Mouse (Mus musculus) ovary, postnatal 10 days (tissue): ENCODE data around the gene Sfxn1.

Experiments
- DNase-seq: peaks from one replicate; pipeline ENCODE4 v3.0.0; 2022; ENCODE audit warnings: low spot score

The Sfxn1 gene

DNA sequence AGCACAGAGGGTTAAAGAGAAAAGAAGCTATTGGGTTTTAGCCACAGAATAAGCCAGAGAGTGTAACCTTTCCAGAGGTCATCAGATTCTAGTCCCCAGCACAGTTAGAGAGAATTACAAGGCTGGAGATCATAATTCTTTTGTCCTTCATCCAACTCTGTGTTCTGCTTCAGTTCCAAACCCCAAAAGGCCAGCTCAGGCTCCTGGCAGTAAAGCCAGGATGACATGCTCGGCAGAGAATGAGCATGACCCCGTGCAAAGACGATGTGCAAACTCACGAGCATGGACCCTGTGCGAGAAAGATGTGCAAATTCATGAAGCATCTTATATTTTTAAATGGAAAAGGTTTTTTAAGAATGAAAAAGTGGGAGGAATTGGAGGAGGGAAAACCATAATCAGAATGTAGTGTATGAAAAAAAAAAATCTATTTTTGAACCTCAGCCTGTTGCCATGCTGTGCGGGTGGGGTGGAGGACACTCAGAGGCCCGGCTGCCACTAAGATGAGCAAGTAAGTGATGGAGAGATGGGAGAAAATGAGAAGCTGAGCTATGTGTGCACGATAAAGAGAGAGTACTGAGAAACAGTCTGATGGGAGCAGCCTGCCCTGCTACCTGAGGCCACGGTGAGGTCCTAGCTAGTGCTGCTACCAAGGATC, 66.2 kb downstream of the Sfxn1 start:
- no peak for DNase-seq

DNA sequence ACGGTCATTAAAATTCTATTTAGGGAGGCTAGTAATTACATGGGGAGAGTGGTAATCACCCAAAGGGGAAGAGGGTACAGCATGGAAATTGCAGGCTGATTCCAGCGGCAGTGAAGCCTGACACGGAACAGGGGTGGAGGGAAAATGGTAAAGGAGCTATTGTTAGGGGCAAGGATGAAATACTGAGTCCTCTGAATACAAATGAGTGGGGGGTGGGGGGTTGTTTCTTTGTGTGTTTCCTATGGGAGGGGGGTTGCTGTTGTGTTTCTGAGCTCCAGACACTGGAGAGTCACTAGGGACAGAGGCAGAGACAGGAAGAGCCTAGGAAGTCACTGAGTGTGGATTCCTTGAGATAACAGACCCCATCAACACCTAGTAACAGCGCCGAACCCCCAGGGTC, 72.1 kb downstream of the Sfxn1 start:
- DNase-seq: no peak

DNA sequence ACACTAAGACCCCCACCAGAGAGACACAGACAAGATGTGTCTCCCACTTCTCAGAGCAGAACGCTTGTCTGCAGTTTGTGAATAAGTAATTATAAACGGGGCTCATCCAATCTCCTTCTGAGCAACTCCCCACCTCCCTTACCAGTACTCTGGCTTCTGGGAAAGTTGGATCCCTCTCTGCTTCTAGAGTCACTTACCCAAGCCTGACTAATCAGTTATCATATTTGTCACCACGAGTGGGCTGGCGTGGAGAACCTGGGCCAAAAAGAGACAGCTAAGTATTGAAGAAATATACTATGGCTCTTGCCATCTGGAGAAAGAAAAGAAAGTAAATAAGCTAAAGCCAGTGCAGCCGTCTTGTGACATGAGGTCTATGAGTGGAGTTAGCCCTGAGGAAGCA, 73.0 kb downstream of the Sfxn1 start:
- DNase-seq: no peak

DNA sequence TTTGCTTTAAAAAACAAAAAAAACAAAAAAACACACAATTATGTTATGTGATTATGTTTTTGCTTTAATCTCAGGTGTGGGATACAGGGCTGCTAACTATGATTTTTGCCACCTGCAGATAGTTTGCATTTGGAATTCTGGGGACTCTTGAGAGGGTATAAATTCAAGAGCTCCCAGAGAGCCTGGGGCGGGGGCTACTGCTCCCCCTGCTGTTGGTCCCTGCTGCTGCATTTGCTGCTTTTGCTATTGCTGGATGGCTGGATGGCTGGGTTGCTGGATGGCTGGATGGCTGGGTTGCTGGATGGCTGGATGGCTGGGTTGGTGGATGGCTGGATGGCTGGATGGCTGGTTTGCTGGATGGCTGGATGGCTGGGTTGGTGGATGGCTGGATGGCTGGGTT, 75.7 kb downstream of the Sfxn1 start:
- no peak for DNase-seq

DNA sequence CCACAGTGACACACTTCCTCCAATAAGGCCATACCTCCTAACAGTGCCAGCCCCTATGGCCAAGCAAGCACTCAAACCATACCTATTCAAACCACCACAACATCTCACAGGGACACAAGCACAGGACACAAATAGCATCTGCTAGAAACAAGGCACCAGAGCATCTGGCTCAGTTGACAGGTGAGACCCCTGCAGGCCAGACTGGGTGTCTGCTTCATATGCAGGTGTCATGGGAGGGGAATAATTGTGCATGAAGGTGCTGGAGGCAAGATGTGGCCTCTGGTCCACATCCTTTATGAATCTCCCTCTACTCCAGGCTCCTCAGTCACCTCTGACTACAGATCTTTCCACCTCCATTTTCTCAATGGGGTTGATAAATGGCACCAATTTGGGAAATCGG, 80.8 kb downstream of the Sfxn1 start:
- DNase-seq: no peak

DNA sequence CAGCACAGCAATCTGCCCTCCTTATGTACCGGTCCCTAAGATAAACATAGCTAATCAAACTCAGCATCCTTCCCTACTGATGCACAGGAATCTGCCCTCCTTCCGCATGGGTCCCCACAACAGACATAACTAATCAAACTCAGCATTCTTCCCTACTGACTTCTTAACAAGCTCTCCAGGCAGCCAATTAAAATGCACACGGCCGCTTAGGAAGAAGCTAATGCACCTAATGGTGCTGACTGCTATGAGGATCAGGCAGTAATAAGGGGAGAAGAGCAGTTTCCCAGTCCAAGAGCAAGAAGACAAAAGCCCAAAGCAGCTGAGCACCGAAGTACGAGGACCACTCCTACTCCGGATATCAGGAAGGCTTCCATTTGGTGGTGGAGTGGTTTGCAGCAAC, 81.2 kb downstream of the Sfxn1 start:
- DNase-seq: no peak

DNA sequence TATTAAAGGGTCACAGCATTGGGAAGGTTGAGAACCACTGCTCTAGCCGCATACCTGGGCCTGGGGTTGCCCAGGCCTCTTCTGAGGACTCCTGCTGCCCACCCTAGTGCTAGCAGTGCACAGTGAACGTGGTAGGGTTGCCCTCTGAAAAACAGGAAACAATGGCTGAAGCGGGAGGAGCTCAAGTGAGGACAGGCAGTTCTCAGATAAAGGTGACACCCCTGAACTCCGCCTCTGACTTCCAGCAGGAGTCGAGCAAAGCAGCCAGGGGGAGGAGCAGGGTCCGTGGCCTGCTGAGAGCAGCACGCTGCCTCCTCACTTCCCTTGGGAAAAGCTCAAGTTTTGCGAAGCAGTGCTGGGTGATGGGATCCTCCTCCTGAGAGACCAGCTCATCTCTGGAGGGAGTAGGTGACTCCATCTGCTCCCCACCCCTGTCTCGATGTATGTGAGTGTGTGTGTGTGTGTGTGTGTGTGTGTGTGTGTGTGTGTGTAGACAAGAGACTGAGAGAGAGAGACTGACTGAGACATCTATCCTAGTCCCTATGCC, 82.1 kb downstream of the Sfxn1 start:
- no peak for DNase-seq

DNA sequence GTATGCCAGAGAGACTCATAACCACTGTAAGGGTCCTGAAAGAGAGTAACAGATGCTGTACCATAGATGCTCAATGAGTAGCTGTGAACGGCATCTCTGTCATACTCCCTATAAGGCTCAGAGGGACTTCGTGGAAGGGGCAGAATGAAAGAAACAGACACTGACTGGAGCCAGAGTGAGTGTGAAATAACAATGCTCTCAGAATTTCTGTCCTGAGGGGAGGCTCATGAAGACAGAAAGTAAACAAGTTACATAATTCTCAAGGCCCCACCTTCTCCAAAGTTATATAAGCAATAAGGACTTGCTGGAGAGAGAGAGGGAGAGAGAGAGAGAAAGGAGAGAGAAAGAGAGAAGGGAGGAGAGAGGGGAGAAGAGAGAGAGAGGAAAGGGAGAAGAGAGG, 84.2 kb downstream of the Sfxn1 start:
- no peak for DNase-seq
